Mouse (Mus musculus) embryonic facial prominence, embryonic 13.5 days (tissue): ENCODE results near the gene Bzw1. TPM values are rescaled to one million over a fixed set of nuclear protein-coding genes. Genes with fewer than 3 reads are reported as not detected.

ENCODE experiments used
- ATAC-seq: fragments of 200-750 bp; cut with Nextera tagmentation; 2 replicates; pipeline ENCODE4 v1.8.0; 2017; ENCODE audit warnings: low read depth; ENCODE audit not compliant: insufficient number of reproducible peaks, insufficient read depth, low FRiP score, low TSS enrichment
- H3K27ac ChIP-seq: fragments of 300-500 bp; sonication (generic); 2 replicates; pipeline ENCODE4 v1.5.1; 2015; ENCODE audit warnings: moderate library complexity, mild to moderate bottlenecking, inconsistent platforms
- H3K27me3 ChIP-seq: fragments of 300-500 bp; sonication (generic); 2 replicates; pipeline ENCODE4 v1.6.1; 2015; ENCODE audit warnings: mild to moderate bottlenecking, inconsistent platforms
- H3K36me3 ChIP-seq: fragments of 300-500 bp; sonication (generic); 2 replicates; pipeline ENCODE4 v1.6.1; 2015; ENCODE audit warnings: mild to moderate bottlenecking, inconsistent platforms
- H3K4me1 ChIP-seq: fragments of 300-500 bp; sonication (generic); 2 replicates; pipeline ENCODE4 v1.6.1; 2015; ENCODE audit warnings: inconsistent platforms
- H3K4me2 ChIP-seq: fragments of 300-500 bp; sonication (generic); 2 replicates; pipeline ENCODE4 v1.6.1; 2015; ENCODE audit warnings: moderate library complexity, mild to moderate bottlenecking, inconsistent platforms
- H3K4me3 ChIP-seq: fragments of 300-500 bp; sonication (generic); 2 replicates; pipeline ENCODE4 v1.5.1; 2015; ENCODE audit warnings: mild to moderate bottlenecking, inconsistent platforms
- H3K9ac ChIP-seq: fragments of 300-500 bp; sonication (generic); 2 replicates; pipeline ENCODE4 v1.6.1; 2015; ENCODE audit warnings: mild to moderate bottlenecking, inconsistent platforms
- H3K9me3 ChIP-seq: fragments of 300-500 bp; sonication (generic); 2 replicates; pipeline ENCODE4 v1.6.1; 2016; ENCODE audit warnings: inconsistent platforms
- WGBS: fragments of 180-500 bp; shearing (Covaris S2); methylation state at CpG from one replicate; pipeline ENCODE4 v1.1.7; 2015; ENCODE audit warnings: mixed read lengths; 5-methylcytosine and 5-hydroxymethylcytosine counted together
- polyA plus RNA-seq: library from polyadenylated mRNA; unstranded; fragments of >200 nt; fragmentation: Nextera tagmentation; extraction: Ambion mirVana; gene quantifications from 2 replicates; pipeline ENCODE4 v1.2.1, GENCODE M21; 2015

Gene Bzw1
- polyA plus RNA-seq = 344 and 384 TPM in 2 replicates

DNA sequence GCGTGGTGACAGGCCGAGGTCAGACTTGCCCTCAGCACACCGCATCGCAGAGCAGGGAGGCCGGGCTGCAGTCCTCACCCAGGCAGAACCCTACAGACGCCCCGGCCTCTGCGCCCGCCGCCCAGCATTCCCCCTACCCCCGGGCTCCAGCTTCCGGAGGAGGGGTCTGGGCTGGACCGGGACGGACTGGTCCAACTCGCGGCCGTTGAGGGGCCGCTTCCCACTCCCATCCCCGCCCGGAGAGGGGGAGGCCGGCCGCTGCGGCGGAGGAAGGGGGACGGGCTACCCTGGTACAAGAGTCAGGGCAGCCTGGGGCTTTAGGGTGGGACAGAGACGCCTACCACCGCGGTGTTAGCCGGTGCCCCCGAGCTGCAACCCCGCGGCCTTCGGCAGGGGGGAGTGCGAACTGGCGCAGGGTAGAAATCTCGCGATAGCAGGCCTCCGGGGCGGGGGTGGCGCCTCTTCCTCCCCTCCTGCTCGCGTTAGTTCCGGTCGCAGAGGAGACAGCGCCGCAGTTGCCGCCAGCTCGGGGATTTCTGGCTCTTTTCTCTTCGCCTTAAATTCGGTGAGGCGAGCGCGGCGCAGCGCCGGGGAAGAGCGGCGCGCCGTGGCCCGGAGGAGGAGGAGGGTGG lies at the start of gene Bzw1:
TSS of gene Bzw1 (plus strand) at position 247 of the 632 bp plus-strand sequence.
- Histone ChIP-seq H3K9ac (peak within 1 kb of the TSS; percentile 99), H3K27ac (peak within 1 kb of the TSS; percentile 99), H3K9me3 (no peaks in the 10 kb centered on the region), H3K4me1 (peaks cover 22% of the 10 kb centered on the region), H3K4me3 (peak within 1 kb of the TSS; percentile 91), H3K36me3 (peaks cover 31% of the 10 kb centered on the region), H3K4me2 (peak within 1 kb of the TSS; percentile 83), H3K27me3 (no peaks in the 10 kb centered on the region)
- peak; percentile 97 for ATAC-seq
- under 1% methylated on average over 47 of the region's 61 CpGs for WGBS

DNA sequence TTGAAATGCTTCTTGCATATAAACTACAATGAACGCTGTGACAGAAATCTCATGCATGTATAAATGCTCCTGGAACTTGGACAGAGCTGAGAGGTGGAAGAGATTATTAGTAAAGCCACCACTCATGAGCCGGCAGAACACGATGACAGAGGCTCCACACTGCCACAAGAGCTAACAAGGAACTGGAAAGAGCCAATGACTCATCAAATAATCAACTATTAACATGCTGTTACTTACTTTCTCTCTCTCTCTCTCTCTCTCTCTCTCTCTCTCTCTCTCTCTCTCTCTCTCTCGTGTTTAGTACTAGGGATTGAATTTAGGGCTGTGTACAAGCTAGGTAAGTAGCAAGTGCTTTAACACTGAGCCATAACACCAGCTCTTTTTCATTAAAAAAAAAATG lies 48.8 kb upstream of the Bzw1 start:
- Histone ChIP-seq H3K4me1 (no peaks in the 10 kb centered on the region), H3K4me2 (no peak overlapping the region), H3K36me3 (no peaks in the 10 kb centered on the region), H3K9ac (no peak overlapping the region), H3K27ac (no peak overlapping the region), H3K4me3 (no peak overlapping the region), H3K9me3 (no peaks in the 10 kb centered on the region), H3K27me3 (no peaks in the 10 kb centered on the region)
- no peak for ATAC-seq
- WGBS = 75% methylated on average over 4 of the region's 4 CpGs

DNA sequence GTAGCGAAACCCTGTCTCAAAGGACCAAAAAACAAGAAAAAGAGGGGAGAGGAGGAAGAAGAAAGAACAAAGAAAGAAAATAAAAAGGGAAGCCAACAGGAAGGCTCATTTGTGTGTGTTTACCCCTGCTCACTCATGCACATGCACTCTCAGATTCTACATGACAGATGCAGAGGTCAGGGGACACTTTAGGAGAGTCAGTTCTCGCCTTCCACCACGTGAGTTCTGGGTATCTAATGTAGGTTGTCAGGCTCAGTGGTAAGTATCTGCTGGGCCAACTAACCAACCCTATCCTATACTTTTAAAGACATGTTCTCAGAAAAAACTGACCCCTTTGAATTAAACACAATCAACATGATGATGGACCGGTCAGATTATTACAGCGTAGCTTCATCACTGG lies 48.1 kb upstream of the Bzw1 start:
- no peak for ATAC-seq
- Histone ChIP-seq H3K36me3 (no peaks in the 10 kb centered on the region), H3K4me3 (no peak overlapping the region), H3K27me3 (no peaks in the 10 kb centered on the region), H3K9me3 (no peaks in the 10 kb centered on the region), H3K27ac (no peak overlapping the region), H3K4me1 (no peaks in the 10 kb centered on the region), H3K4me2 (no peak overlapping the region), H3K9ac (no peak overlapping the region)
- 86% methylated on average over 5 of the region's 5 CpGs for WGBS

DNA sequence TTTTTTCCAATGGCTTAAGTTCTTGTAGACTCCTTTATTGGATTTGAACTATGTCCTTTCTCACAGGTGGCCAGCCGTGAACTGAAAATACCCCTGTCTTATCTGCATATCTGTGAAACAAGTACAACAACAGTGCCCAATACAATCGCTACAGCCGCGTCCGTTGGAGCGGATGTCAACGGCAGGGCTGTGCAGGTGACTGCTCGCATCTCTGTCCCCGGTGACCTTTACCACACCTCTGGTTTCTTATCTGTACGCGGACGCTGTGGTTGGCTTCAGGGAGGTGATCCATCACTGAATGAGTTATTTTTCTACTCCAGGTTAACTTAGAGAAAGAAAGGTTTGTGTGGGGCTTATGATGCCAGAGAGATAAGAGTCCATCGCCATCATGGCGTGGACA lies 46.5 kb upstream of the Bzw1 start:
- H3K27me3 ChIP-seq = no peaks in the 10 kb centered on the region
- H3K9ac ChIP-seq = no peak overlapping the region
- H3K4me1 ChIP-seq = no peaks in the 10 kb centered on the region
- no peaks in the 10 kb centered on the region for H3K9me3 ChIP-seq
- no peak overlapping the region for H3K27ac ChIP-seq
- no peak overlapping the region for H3K4me3 ChIP-seq
- no peak for ATAC-seq
- no peak overlapping the region for H3K4me2 ChIP-seq
- H3K36me3 ChIP-seq = no peaks in the 10 kb centered on the region
- 94% methylated on average over 14 of the region's 14 CpGs for WGBS

DNA sequence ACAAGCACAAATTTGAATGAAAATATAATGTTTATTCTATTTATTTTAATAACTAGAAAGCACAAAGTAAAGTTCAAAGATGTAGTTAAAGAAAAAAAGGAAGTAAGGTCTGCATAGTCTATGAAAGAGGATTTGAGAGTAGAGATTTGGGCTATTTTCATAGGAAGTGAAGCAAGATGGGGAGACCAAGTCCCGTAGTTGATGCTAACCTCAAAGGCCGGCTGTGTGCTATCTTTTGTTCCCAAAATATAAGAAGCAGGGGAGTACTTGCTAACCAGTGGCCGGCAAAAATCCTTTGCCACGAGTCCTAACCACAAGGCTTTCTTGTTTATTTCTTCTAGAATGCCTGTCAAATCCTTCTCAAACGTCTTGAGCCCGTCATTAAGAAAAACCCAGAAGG lies 44.0 kb upstream of the Bzw1 start:
- Histone ChIP-seq H3K9me3 (no peaks in the 10 kb centered on the region), H3K27me3 (no peaks in the 10 kb centered on the region), H3K27ac (no peak overlapping the region), H3K4me3 (no peak overlapping the region), H3K4me1 (peaks cover 4% of the 10 kb centered on the region; the same call in 1 of the 2 replicates), H3K9ac (no peak overlapping the region), H3K4me2 (no peak overlapping the region), H3K36me3 (no peaks in the 10 kb centered on the region)
- ATAC-seq = no peak
- 80% methylated on average over 6 of the region's 6 CpGs for WGBS

DNA sequence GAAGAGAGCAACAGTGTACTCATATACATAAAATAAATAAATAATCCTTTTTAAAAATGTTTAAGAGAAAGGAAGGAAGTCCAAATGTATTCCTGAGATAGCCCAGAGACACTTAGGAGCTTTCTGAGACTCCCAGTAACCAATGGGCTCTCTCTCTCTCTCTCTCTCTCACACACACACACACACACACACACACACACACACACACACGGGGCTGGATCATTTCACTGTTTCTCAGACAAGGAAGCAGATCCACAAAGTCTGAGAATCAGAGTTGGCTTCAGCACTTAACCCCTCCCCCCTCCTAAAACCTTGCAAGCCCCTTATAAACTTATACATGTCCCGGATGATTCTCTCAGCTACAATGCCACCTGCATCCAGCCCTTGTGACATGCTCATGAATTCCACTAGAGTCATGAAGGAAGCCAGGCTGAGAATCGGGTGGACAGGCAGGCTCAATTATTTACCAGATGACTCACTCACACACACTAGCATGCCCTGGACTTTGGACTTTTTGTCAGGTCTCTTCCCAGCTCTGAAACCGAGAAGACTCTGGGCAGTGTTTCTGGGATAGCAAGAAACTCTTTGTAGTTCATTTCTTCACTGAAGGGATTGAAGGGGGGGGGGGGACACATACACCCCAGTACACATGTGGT lies 39.3 kb upstream of the Bzw1 start:
- no peak overlapping the region for H3K4me2 ChIP-seq
- no peak overlapping the region for H3K4me3 ChIP-seq
- peaks cover 4% of the 10 kb centered on the region; the same call in 1 of the 2 replicates for H3K4me1 ChIP-seq
- no peak for ATAC-seq
- no peak overlapping the region for H3K9ac ChIP-seq
- no peaks in the 10 kb centered on the region for H3K36me3 ChIP-seq
- no peak overlapping the region for H3K27ac ChIP-seq
- WGBS = 55% methylated on average over 4 of the region's 4 CpGs
- no peaks in the 10 kb centered on the region for H3K9me3 ChIP-seq
- H3K27me3 ChIP-seq = no peaks in the 10 kb centered on the region

DNA sequence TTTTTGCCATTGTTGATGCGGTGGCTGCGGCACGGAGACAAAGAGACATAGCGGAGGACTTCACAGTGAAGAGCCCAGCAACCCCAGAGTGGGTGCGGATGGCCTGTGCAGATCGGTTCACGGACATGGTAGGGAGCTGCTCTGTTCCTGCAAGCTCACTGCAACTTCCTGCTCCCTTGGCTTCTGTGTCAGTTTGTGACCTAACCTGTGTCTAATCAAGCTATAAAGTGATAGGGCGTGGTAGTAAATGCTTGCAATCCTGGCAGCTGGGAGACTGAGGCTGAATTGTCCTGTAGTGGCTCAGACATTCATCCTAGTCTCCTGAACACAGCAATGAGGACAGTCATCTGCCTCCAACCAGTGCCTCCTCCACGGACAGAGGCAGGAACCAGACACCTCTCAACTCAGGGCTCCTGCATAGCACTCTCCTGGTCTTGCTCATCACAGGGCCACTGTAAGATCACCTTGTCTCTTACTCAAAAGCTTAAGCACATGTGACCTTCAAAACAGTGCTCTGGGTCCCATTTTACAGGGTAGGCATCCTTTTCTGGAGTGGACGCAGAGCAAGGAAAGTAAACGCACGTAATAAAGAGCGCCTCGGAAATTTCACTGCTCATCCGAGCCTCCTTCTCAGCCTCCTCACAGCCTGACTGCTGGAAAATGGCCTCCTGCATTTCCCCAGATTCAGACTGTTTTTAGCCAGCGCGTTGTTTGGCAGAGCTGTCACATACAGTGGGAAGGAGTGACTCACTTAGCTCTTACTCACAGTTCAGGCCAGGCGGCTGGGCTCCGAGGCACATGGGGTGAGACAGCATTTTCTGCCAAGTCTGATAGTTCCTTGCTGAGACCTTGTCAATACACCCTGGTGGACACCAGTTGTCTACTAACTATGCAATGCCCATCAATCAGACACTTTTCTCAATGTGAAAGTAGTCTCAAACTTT lies 33.5 kb upstream of the Bzw1 start:
- Histone ChIP-seq H3K9me3 (no peaks in the 10 kb centered on the region), H3K9ac (no peak overlapping the region), H3K4me1 (no peaks in the 10 kb centered on the region), H3K4me2 (no peak overlapping the region), H3K27me3 (no peaks in the 10 kb centered on the region), H3K36me3 (no peaks in the 10 kb centered on the region), H3K4me3 (no peak overlapping the region), H3K27ac (no peak overlapping the region)
- ATAC-seq = no peak
- WGBS = 87% methylated on average over 19 of the region's 19 CpGs

DNA sequence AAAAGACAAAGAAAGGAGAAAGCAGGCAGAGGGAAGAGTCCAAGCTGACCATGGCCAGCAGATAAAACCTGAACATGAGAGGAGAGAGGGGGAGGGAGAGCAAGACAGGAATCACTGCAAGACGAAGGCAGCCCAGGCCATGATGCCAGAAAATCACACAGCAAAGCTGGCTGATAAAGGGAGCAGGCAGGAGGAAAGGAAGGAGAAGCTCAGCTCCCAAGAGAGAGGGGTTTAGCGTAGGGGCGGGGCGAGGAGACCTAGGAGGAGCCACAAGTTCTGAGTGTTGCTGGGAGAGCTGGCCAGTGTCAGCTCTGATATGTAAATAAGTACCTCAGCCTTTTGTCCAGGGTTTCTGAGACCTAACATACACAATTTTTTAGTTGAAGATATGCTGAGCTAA lies 30.4 kb upstream of the Bzw1 start:
- Histone ChIP-seq H3K9me3 (no peaks in the 10 kb centered on the region), H3K9ac (no peak overlapping the region), H3K4me3 (no peak overlapping the region), H3K27ac (no peak overlapping the region), H3K36me3 (no peaks in the 10 kb centered on the region), H3K27me3 (no peaks in the 10 kb centered on the region), H3K4me2 (no peak overlapping the region), H3K4me1 (no peaks in the 10 kb centered on the region)
- WGBS = 61% methylated on average over 4 of the region's 4 CpGs
- no peak for ATAC-seq

DNA sequence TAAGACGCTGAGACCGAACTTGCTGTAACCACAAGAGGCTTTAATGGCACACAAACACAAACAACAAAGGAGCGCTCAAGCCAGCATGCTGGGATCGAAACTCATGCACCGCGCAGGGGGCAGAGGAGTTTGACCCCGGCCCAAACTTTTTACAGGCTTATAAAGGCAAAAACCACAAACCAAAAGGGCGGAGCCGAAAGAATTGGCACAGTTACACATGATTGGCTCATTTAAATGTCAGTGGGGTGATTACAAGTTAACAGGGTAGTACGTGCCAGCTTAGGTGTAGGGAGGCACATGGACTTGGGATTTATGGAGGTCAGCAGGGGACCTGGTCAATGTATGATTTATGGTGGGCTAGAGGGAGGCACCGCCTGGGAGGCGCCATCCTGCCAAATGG lies 28.1 kb upstream of the Bzw1 start:
- Histone ChIP-seq H3K4me1 (no peaks in the 10 kb centered on the region), H3K9me3 (no peaks in the 10 kb centered on the region), H3K4me2 (no peak overlapping the region), H3K36me3 (no peaks in the 10 kb centered on the region), H3K9ac (no peak overlapping the region), H3K27ac (no peak overlapping the region), H3K27me3 (no peaks in the 10 kb centered on the region), H3K4me3 (no peak overlapping the region)
- ATAC-seq = no peak
- 93% methylated on average over 12 of the region's 12 CpGs for WGBS

DNA sequence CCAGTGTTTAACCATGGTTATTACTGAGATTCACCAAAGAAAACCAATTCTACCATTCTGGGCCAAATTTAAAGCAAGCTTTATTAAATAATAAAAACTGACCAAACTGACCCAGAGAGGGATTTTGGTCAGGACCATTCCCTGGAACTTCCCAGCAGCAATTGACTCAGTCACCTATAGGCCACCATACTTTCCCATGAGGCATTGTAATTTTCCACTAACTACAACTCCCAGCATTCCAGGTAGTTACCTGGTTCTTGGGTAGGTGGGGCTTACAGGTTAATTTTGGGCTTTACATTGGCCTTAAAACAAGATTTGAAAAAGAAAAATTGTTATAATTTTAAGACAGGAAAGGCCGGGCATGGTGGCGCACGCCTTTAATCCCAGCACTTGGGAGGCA lies 26.9 kb upstream of the Bzw1 start:
- 99% methylated on average over 3 of the region's 3 CpGs for WGBS
- Histone ChIP-seq H3K27ac (no peak overlapping the region), H3K9ac (no peak overlapping the region), H3K4me2 (no peak overlapping the region), H3K4me3 (no peak overlapping the region), H3K9me3 (no peaks in the 10 kb centered on the region), H3K36me3 (no peaks in the 10 kb centered on the region), H3K27me3 (no peaks in the 10 kb centered on the region), H3K4me1 (no peaks in the 10 kb centered on the region)
- no peak for ATAC-seq

DNA sequence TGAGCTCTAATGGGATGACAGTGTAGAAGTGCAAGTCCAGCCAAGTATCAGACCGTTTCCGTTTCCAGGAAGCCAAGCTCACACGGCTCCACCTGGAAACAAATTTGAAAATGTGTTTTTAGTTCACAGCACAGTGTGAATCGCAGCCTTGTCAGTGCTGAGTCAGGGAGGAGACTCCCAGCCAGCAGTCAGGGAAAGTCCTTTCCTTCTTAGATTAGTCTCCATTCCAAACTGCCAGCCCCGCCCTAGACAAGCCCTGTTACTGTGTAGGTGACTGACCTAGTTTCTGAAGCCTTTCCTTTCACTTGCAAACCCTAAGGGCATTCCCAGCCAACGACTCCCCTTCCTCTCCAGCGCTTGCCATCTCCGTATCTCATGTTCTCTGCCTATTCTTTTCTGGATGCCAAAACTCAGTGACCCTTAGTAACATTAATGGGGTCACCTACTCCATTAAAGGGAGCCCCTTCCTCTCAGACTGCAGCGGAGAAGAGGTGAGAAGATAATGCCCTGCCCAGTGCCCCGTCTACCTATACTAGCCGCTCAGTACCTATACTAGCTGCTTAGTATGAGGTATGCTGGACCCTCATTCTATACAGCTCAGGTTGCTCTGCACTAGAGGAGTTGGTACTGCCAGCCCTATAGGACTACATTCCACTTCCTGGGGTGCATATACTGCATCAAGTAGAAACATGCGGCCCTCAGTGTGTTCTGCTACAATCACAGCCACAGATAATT lies 25.8 kb upstream of the Bzw1 start:
- no peak overlapping the region for H3K4me3 ChIP-seq
- no peak overlapping the region for H3K4me2 ChIP-seq
- H3K9me3 ChIP-seq = no peaks in the 10 kb centered on the region
- no peak overlapping the region for H3K9ac ChIP-seq
- no peaks in the 10 kb centered on the region for H3K4me1 ChIP-seq
- ATAC-seq = peak; percentile 56; the same call in 1 of the 2 replicates
- no peaks in the 10 kb centered on the region for H3K27me3 ChIP-seq
- H3K27ac ChIP-seq = no peak overlapping the region
- no peaks in the 10 kb centered on the region for H3K36me3 ChIP-seq
- WGBS = 63% methylated on average over 12 of the region's 12 CpGs
